Mouse (Mus musculus) heart, postnatal 0 days (tissue): ENCODE results near the gene Syt17.

Experiments
- CTCF ChIP-seq: IDR thresholded peaks from 2 replicates; pipeline ENCODE4 v1.5.1; 2016; ENCODE audit warnings: antibody characterized with exemption, control low read depth, low read depth
- EP300 ChIP-seq: IDR thresholded peaks from 2 replicates; pipeline ENCODE4 v1.6.1; 2016; ENCODE audit warnings: antibody characterized with exemption, low read depth

GRCm38 (mm10) chr7:118437101-118437802 lies 10.8 kb downstream of the Syt17 start:
- no peak for TF ChIP-seq EP300
- peak; percentile 59 for TF ChIP-seq CTCF
